Mouse (Mus musculus): Measurements from ENCODE around the gene Diablo.
"Not testable (repeated sequence)": the region's sequence is repeated elsewhere in the genome, so short reads cannot be mapped to it uniquely, and the experiment has no call there.

Diablo gene

GRCm38 (mm10) chr5:123523692-123524392 is at the start of gene Diablo:
TSS of gene Diablo (minus strand) at chr5:123524176.
- DNase-seq (ENCODE audit: low read depth, low spot score), result peak; percentile 97

- DNase-seq (ENCODE audit: low read depth, low spot score), result no peak
These were observed 49.4 kb upstream of the Diablo start for GRCm38 (mm10) chr5:123573362-123573761.

- DNase-seq (ENCODE audit: low read depth, low spot score), result peak; percentile 100
These were observed 48.6 kb upstream of the Diablo start, which contains the start of gene Vps33a for GRCm38 (mm10) chr5:123572357-123573186. TSS of gene Vps33a (minus strand) at chr5:123573038.

GRCm38 (mm10) chr5:123561128-123561527 is 37.2 kb upstream of the Diablo start:
- no peak for DNase-seq (ENCODE audit: low read depth, low spot score)

- no peak for DNase-seq (ENCODE audit: low read depth, low spot score)
These were observed 35.6 kb upstream of the Diablo start for GRCm38 (mm10) chr5:123559588-123559987.

- no peak for DNase-seq (ENCODE audit: low read depth, low spot score)
These were observed 32.5 kb upstream of the Diablo start for GRCm38 (mm10) chr5:123556451-123556850.

GRCm38 (mm10) chr5:123555693-123556092 is 31.7 kb upstream of the Diablo start:
- DNase-seq (ENCODE audit: low read depth, low spot score), result no peak

- no peak for DNase-seq (ENCODE audit: low read depth, low spot score)
These were observed 9.8 kb upstream of the Diablo start for GRCm38 (mm10) chr5:123533801-123534200.

GRCm38 (mm10) chr5:123530056-123530455 is 6.1 kb upstream of the Diablo start:
- DNase-seq (ENCODE audit: low read depth, low spot score), result no peak

- DNase-seq (ENCODE audit: low read depth, low spot score), result no peak
These were observed 4.7 kb upstream of the Diablo start for GRCm38 (mm10) chr5:123528641-123529040.

GRCm38 (mm10) chr5:123525916-123526495 is 2.0 kb upstream of the Diablo start:
- DNase-seq (ENCODE audit: low read depth, low spot score), result no peak

- no peak for DNase-seq (ENCODE audit: low read depth, low spot score)
These were observed 1.3 kb upstream of the Diablo start, which contains the start of gene Gm49027 for GRCm38 (mm10) chr5:123525281-123525680. TSS of gene Gm49027 (minus strand) at chr5:123525488.

GRCm38 (mm10) chr5:123524393-123524750 is 396 bp upstream of the Diablo start:
- peak; percentile 73 for DNase-seq (ENCODE audit: low read depth, low spot score)

GRCm38 (mm10) chr5:123522166-123522565 is 1.8 kb downstream of the Diablo start:
- no peak for DNase-seq (ENCODE audit: low read depth, low spot score)

- DNase-seq (ENCODE audit: low read depth, low spot score), result no peak
These were observed 2.4 kb downstream of the Diablo start for GRCm38 (mm10) chr5:123521621-123522020.

- no peak for DNase-seq (ENCODE audit: low read depth, low spot score)
These were observed 3.3 kb downstream of the Diablo start for GRCm38 (mm10) chr5:123520666-123521065.

- DNase-seq (ENCODE audit: low read depth, low spot score), result no peak
These were observed 9.1 kb downstream of the Diablo start for GRCm38 (mm10) chr5:123514871-123515270.

GRCm38 (mm10) chr5:123512102-123512501 is 11.9 kb downstream of the Diablo start:
- no peak for DNase-seq (ENCODE audit: low read depth, low spot score)

- DNase-seq (ENCODE audit: low read depth, low spot score), result not testable (repeated sequence)
These were observed 12.6 kb downstream of the Diablo start for GRCm38 (mm10) chr5:123511426-123511825.

- DNase-seq (ENCODE audit: low read depth, low spot score), result no peak
These were observed 13.8 kb downstream of the Diablo start, which contains the start of gene B3gnt4 for GRCm38 (mm10) chr5:123510160-123510559. TSS of gene B3gnt4 (plus strand) at chr5:123510460.

GRCm38 (mm10) chr5:123508921-123509320 is 15.1 kb downstream of the Diablo start:
- no peak for DNase-seq (ENCODE audit: low read depth, low spot score)

Measured in forelimb bud, embryonic 11.5 days (tissue).